Mouse (Mus musculus) kidney, adult 18-20 months (tissue): ENCODE results near the gene Spem1.

Source experiments
- DNase-seq: peaks from one replicate; pipeline ENCODE4 v3.0.0; 2021

Spem1 gene

GRCm38 (mm10) chr11:69799394-69800137 is 22.4 kb downstream of the Spem1 start:
- DNase-seq = no peak

- DNase-seq = no peak
These were observed 24.1 kb downstream of the Spem1 start for GRCm38 (mm10) chr11:69797924-69798323.

- no peak for DNase-seq
These were observed 26.0 kb downstream of the Spem1 start for GRCm38 (mm10) chr11:69795983-69796435.

- DNase-seq = peak; percentile 93
These were observed 26.6 kb downstream of the Spem1 start, which contains the start of gene Chrnb1 for GRCm38 (mm10) chr11:69795168-69795982. Gene Chrnb1 (minus strand): TSS chr11:69795943.

DNA sequence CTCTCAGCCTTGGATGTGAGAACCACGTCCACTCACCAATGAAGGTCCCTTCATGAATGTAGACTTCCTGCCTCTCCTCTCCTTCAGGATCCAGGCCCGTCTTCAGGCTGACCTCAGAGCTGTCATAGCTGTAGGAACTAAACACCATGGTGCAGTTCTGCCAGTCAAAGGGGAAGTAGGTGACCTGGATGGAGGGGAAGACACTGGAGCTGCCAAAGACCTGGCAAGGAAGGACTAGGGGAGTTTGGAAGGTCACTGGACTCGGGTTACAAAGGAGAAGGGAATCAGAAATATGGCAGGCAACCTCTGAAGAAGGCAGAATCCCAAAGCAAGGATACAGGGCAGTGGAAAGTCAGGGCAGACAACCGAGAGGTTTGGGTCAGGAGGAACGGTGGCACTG is 28.6 kb downstream of the Spem1 start:
- no peak for DNase-seq

DNA sequence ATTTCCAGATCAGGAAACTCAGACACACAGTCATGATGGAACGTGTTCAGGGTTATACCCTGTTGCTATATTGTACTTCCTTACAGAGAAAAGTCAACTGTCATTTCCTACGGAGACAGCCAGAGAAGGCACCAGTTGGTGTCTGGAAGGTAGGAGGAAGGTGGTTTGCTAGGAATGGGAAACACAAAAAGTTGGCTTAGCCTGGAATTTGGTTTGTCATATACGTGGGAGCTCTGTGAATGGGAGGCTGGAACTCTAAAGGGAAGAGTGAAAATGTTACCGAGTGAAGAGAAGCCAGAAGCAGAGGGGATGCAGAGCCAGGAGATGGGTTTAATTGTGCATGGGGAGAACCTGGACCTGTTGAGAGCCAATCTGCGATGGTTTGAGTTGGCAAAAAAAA is 30.6 kb downstream of the Spem1 start:
- no peak for DNase-seq

DNA sequence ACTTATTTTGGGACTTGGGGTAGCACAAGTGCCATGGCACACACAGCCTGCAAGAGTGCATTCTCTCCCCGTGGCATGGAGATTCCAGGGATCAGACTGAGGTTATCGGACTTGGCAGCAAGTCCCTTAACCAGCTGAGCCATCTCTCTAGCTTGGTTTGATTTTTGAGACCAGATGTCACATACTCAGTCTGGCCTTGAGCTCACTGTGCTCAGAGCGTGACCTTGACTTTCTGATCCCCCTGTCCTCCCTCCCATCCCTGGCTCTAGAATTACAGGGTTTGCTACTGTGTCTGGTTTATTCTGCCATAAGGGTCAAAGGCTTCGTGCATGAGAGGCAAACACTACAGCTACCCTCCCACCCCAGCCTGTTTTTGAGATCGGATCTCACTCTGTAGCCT is 32.5 kb downstream of the Spem1 start:
- no peak for DNase-seq

DNA sequence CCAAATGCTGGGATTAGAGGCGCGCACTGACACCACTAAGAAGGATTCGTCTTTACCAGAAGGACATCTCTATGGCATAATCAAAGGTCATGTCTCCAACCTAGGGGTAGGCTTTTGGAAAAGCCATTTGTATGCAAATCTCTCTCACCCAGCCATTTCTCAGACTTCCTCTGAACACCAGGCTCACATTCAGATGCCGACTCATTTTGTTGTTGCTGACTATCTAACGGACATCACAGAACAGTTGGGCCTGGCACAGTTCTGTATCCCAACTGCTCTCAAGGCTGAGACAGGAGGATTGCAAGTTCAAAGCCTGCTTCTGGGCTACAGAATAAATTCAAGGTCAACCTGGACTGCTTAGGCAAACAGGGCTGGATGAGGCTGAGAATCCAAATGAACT is 34.7 kb downstream of the Spem1 start:
- no peak for DNase-seq

- peak; percentile 49 for DNase-seq
These were observed 37.1 kb downstream of the Spem1 start for GRCm38 (mm10) chr11:69784793-69785272.

GRCm38 (mm10) chr11:69781828-69782227 is 40.2 kb downstream of the Spem1 start:
- no peak for DNase-seq

DNA sequence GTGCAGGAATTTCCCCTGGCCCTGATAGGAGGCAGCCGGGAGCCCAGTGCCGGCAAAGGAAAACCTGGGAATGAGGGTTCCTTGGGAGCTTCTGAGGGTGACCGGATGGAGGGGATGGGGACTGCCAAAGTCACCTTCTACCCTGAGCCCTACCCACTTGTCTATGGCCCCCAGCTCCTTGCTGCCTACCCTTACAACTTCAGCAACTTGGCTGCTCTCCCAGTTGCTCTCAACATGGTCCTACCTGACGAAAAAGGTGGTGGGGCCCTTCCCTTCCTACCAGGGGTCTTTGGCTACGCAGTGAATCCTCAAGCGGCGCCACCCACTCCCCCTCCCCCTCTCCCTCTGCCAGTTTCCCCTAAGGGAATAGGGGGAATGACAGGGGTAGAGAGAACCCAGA is 43.0 kb downstream of the Spem1 start:
- DNase-seq = no peak

GRCm38 (mm10) chr11:69778258-69778982 is 43.6 kb downstream of the Spem1 start:
- no peak for DNase-seq

DNA sequence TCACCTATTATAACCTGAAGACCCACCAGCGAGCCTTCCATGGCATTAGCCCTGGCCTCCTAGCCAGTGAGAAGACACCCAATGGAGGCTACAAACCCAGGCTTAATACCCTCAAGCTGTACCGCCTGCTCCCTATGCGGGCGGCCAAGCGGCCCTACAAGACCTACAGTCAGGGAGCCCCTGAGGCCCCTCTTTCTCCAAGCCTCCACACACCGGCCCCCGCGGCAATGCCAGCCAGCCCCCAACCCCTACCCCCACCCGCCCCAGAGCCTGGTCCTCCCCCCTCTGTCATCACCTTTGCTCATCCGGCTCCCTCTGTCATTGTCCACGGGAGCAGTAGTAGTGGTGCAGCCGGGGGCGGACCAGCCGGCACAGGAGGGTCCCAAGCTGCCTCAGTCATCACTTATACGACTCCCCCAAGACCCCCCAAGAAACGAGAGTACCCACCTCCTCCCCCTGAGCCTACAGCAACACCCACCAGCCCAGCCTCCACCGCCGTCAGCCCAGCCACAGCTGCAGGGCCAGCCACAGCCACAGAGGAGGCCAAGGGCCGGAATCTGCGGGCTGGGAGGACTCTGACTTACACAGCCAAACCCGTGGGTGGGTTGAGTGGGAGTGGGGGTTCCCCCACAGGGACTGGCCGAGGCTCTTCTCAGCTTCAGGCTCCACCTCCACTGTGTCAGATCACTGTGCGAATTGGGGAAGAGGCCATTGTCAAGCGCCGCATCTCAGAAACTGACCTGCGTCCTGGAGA is 44.3 kb downstream of the Spem1 start:
- no peak for DNase-seq

GRCm38 (mm10) chr11:69776488-69776887 is 45.5 kb downstream of the Spem1 start:
- no peak for DNase-seq

- no peak for DNase-seq
These were observed 46.3 kb downstream of the Spem1 start for GRCm38 (mm10) chr11:69775716-69776115.

DNA sequence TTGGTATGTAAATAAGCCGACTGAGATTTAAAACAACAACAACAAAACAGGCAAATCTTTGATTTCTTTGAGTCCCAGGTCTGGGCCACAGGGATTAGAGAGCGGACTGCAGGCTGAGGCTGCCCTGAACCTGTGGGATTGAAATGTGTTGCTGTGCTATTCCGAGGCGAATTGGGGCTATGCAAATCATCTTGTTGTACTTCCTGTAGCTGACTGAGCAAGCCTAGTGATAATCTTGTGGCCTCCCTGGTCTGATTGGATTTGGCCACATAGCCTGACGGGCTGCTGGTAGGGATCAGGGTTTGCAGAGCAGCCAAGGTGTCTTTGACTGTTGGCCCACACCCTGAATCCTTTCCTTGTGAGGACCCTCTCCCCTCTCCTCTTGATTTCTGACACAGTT is 47.0 kb downstream of the Spem1 start:
- no peak for DNase-seq
